Mouse (Mus musculus): Measurements from ENCODE around the gene Grip2. TPM values are rescaled to one million over a fixed set of nuclear protein-coding genes. Genes with fewer than 3 reads are reported as not detected.

The Grip2 gene
- polyA plus RNA-seq, 1 experiment, result 0.33 TPM

DNA sequence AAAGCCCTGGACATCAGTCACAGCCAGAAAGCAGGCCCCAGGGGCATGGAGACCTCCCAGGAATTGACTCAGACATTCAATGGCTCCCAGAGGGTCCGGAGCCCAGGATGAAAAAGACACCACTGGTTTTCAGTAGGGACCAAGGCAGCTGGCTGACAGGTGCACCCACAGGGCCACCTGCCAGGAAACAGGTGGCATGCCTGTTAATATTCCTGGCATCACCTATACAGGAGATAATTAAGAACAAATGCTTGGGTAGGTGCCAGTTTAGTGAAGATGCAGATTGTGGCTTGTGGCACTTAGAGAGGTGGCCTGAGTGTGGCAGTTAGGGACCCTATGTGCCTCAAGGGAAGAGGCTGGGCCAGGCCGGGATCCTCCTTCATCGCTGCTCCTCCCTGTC is 13.4 kb downstream of the Grip2 start:
- Histone ChIP-seq H3K27me3 (ENCODE audit: control insufficient read depth, insufficient read depth, low read length) (no peaks in the 10 kb centered on the region), H3K4me3 (ENCODE audit: control insufficient read depth, low read depth, low read length) (no peak overlapping the region), H3K4me1 (ENCODE audit: control insufficient read depth, insufficient read depth, low read length) (peaks cover 6% of the 10 kb centered on the region), H3K27ac (ENCODE audit: control insufficient read depth, insufficient read depth, low read depth, low read length) (no peak overlapping the region), H3K36me3 (ENCODE audit: control insufficient read depth, insufficient read depth, low read length) (no peaks in the 10 kb centered on the region)
- no peak for TF ChIP-seq POLR2A (IDR thresholded peaks at IDR 0.05; ENCODE audit: control insufficient read depth, low read depth, low read length)
- no peak for TF ChIP-seq CTCF (IDR thresholded peaks at IDR 0.05; ENCODE audit: control insufficient read depth, insufficient read depth, insufficient replicate concordance, low read depth, low read length)

DNA sequence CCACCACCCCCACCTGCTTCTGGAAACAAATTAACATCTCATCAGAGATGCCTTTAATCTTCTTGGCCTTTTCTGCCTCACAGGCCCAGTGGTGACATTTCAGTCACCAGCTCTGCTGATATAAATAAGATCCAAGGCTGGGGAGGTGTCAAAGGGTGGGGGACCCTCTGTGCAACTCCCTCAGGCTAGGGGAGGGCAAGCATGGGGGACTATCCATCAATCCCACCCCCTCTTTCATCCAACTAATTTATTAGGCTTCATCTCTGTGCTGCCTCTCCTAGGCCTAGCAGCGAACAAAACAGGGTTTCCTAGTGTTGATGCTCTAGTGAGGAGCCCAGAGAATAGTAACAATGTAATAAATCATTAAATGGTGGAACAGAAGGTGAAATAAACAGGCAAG is 17.0 kb downstream of the Grip2 start:
- H3K27ac ChIP-seq (ENCODE audit: control insufficient read depth, insufficient read depth, low read depth, low read length), result no peak overlapping the region
- no peaks in the 10 kb centered on the region for H3K27me3 ChIP-seq (ENCODE audit: control insufficient read depth, insufficient read depth, low read length)
- H3K36me3 ChIP-seq (ENCODE audit: control insufficient read depth, insufficient read depth, low read length), result no peaks in the 10 kb centered on the region
- H3K4me3 ChIP-seq (ENCODE audit: control insufficient read depth, low read depth, low read length), result no peak overlapping the region
- no peak for TF ChIP-seq CTCF (IDR thresholded peaks at IDR 0.05; ENCODE audit: control insufficient read depth, insufficient read depth, insufficient replicate concordance, low read depth, low read length)
- no peak for TF ChIP-seq POLR2A (IDR thresholded peaks at IDR 0.05; ENCODE audit: control insufficient read depth, low read depth, low read length)
- H3K4me1 ChIP-seq (ENCODE audit: control insufficient read depth, insufficient read depth, low read length), result peaks cover 5% of the 10 kb centered on the region

GRCm38 (mm10) chr6:91808022-91808421 is 19.0 kb downstream of the Grip2 start:
- H3K4me3 ChIP-seq (ENCODE audit: control insufficient read depth, low read depth, low read length), result no peak overlapping the region
- TF ChIP-seq CTCF (IDR thresholded peaks at IDR 0.05; ENCODE audit: control insufficient read depth, insufficient read depth, insufficient replicate concordance, low read depth, low read length) (no peak), POLR2A (IDR thresholded peaks at IDR 0.05; ENCODE audit: control insufficient read depth, low read depth, low read length) (no peak)
- H3K36me3 ChIP-seq (ENCODE audit: control insufficient read depth, insufficient read depth, low read length), result no peaks in the 10 kb centered on the region
- no peaks in the 10 kb centered on the region for H3K27me3 ChIP-seq (ENCODE audit: control insufficient read depth, insufficient read depth, low read length)
- H3K4me1 ChIP-seq (ENCODE audit: control insufficient read depth, insufficient read depth, low read length), result peaks cover 5% of the 10 kb centered on the region
- no peak overlapping the region for H3K27ac ChIP-seq (ENCODE audit: control insufficient read depth, insufficient read depth, low read depth, low read length)

GRCm38 (mm10) chr6:91807169-91807568 is 19.9 kb downstream of the Grip2 start:
- Histone ChIP-seq H3K36me3 (ENCODE audit: control insufficient read depth, insufficient read depth, low read length) (no peaks in the 10 kb centered on the region), H3K4me3 (ENCODE audit: control insufficient read depth, low read depth, low read length) (no peak overlapping the region), H3K27ac (ENCODE audit: control insufficient read depth, insufficient read depth, low read depth, low read length) (no peak overlapping the region), H3K27me3 (ENCODE audit: control insufficient read depth, insufficient read depth, low read length) (no peaks in the 10 kb centered on the region), H3K4me1 (ENCODE audit: control insufficient read depth, insufficient read depth, low read length) (peaks cover 5% of the 10 kb centered on the region)
- TF ChIP-seq CTCF (IDR thresholded peaks at IDR 0.05; ENCODE audit: control insufficient read depth, insufficient read depth, insufficient replicate concordance, low read depth, low read length), result no peak

- TF ChIP-seq POLR2A (IDR thresholded peaks at IDR 0.05; ENCODE audit: control insufficient read depth, low read depth, low read length) (no peak), CTCF (IDR thresholded peaks at IDR 0.05; ENCODE audit: control insufficient read depth, insufficient read depth, insufficient replicate concordance, low read depth, low read length) (no peak)
- Histone ChIP-seq H3K36me3 (ENCODE audit: control insufficient read depth, insufficient read depth, low read length) (no peaks in the 10 kb centered on the region), H3K27ac (ENCODE audit: control insufficient read depth, insufficient read depth, low read depth, low read length) (no peak overlapping the region), H3K27me3 (ENCODE audit: control insufficient read depth, insufficient read depth, low read length) (no peaks in the 10 kb centered on the region), H3K4me1 (ENCODE audit: control insufficient read depth, insufficient read depth, low read length) (peaks cover 5% of the 10 kb centered on the region), H3K4me3 (ENCODE audit: control insufficient read depth, low read depth, low read length) (no peak overlapping the region)
Observed at GRCm38 (mm10) chr6:91804177-91804576, 22.9 kb downstream of the Grip2 start.

DNA sequence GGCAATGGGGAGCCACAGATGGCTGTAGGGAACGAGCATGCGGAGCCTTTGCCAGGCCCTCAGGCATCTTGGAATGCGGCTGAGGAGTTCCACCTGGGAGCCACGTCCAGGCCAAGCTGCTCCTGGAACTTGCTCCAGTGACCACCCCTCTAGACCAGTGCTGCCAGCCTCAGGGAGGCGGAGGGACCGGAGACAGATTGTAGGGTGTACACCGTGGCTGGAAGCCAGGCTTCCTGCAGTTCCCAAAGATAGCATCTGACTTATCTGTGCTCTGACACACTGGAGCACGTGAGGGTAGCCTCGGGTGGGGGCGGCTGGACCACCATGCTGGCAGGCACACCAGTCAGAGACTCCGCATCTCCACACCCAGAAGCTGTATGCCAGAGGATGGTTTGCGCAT is 28.6 kb downstream of the Grip2 start:
- no peak for TF ChIP-seq POLR2A (IDR thresholded peaks at IDR 0.05; ENCODE audit: control insufficient read depth, low read depth, low read length)
- TF ChIP-seq CTCF (IDR thresholded peaks at IDR 0.05; ENCODE audit: control insufficient read depth, insufficient read depth, insufficient replicate concordance, low read depth, low read length), result no peak
- Histone ChIP-seq H3K27me3 (ENCODE audit: control insufficient read depth, insufficient read depth, low read length) (no peaks in the 10 kb centered on the region), H3K4me1 (ENCODE audit: control insufficient read depth, insufficient read depth, low read length) (no peaks in the 10 kb centered on the region), H3K4me3 (ENCODE audit: control insufficient read depth, low read depth, low read length) (no peak overlapping the region), H3K36me3 (ENCODE audit: control insufficient read depth, insufficient read depth, low read length) (no peaks in the 10 kb centered on the region), H3K27ac (ENCODE audit: control insufficient read depth, insufficient read depth, low read depth, low read length) (no peak overlapping the region)

GRCm38 (mm10) chr6:91796736-91797135 is 30.3 kb downstream of the Grip2 start:
- Histone ChIP-seq H3K36me3 (ENCODE audit: control insufficient read depth, insufficient read depth, low read length) (no peaks in the 10 kb centered on the region), H3K4me3 (ENCODE audit: control insufficient read depth, low read depth, low read length) (no peak overlapping the region), H3K27ac (ENCODE audit: control insufficient read depth, insufficient read depth, low read depth, low read length) (no peak overlapping the region), H3K4me1 (ENCODE audit: control insufficient read depth, insufficient read depth, low read length) (no peaks in the 10 kb centered on the region), H3K27me3 (ENCODE audit: control insufficient read depth, insufficient read depth, low read length) (no peaks in the 10 kb centered on the region)
- no peak for TF ChIP-seq CTCF (IDR thresholded peaks at IDR 0.05; ENCODE audit: control insufficient read depth, insufficient read depth, insufficient replicate concordance, low read depth, low read length)
- TF ChIP-seq POLR2A (IDR thresholded peaks at IDR 0.05; ENCODE audit: control insufficient read depth, low read depth, low read length), result no peak

DNA sequence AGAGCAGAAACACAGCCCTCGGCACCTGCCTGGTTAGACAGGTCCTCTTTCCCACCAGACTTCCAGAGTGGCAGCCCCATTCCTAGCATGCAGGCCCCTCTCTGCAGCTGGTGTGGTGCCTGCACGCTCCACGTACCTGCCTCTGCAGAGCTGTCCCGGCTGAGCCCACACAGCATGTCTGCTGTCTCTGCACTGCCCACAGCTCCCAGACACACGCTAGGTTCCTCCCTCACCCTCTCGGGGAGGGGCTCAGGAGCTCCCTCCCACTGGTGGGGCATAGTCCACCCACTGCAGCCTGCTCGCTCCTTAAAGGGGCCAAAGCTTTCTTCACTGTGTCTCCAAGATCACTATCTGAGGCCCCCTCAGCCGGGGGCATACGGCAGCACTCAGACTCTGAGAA is 31.0 kb downstream of the Grip2 start:
- H3K4me1 ChIP-seq (ENCODE audit: control insufficient read depth, insufficient read depth, low read length), result no peaks in the 10 kb centered on the region
- H3K27ac ChIP-seq (ENCODE audit: control insufficient read depth, insufficient read depth, low read depth, low read length), result no peak overlapping the region
- TF ChIP-seq CTCF (IDR thresholded peaks at IDR 0.05; ENCODE audit: control insufficient read depth, insufficient read depth, insufficient replicate concordance, low read depth, low read length), result no peak
- TF ChIP-seq POLR2A (IDR thresholded peaks at IDR 0.05; ENCODE audit: control insufficient read depth, low read depth, low read length), result no peak
- H3K27me3 ChIP-seq (ENCODE audit: control insufficient read depth, insufficient read depth, low read length), result no peaks in the 10 kb centered on the region
- no peaks in the 10 kb centered on the region for H3K36me3 ChIP-seq (ENCODE audit: control insufficient read depth, insufficient read depth, low read length)
- H3K4me3 ChIP-seq (ENCODE audit: control insufficient read depth, low read depth, low read length), result no peak overlapping the region
